Mouse (Mus musculus) forebrain, embryonic 14.5 days (tissue): ENCODE results near the gene Prr5l. TPM values are rescaled to one million over a fixed set of nuclear protein-coding genes. Genes with fewer than 3 reads are reported as not detected.
A peak's percentile ranks its signal among the peaks of the same experiment; 100 is the strongest.

Experiments used
- ATAC-seq: fragments of 200-750 bp; cut with Nextera tagmentation; 2 replicates; pipeline ENCODE4 v1.8.0; 2017; ENCODE audit warnings: mild to moderate bottlenecking, moderate library complexity
- DNase-seq: peaks from one replicate; pipeline ENCODE4 v3.0.0-alpha.2; 2015; ENCODE audit warnings: low spot score
- H3K27ac ChIP-seq: fragments of 300-500 bp; sonication (generic); 2 replicates; pipeline ENCODE4 v1.5.1; 2014; ENCODE audit warnings: low read depth, mild to moderate bottlenecking, control low read depth, low read length, moderate library complexity
- H3K27me3 ChIP-seq: fragments of 300-500 bp; sonication (generic); replicated peaks from 2 replicates; pipeline ENCODE4 v1.6.1; 2014; ENCODE audit warnings: low read length, control low read depth, mixed read lengths; ENCODE audit not compliant: control insufficient read depth, insufficient read depth
- H3K36me3 ChIP-seq: fragments of 300-500 bp; sonication (generic); 2 replicates; pipeline ENCODE4 v1.6.1; 2014; ENCODE audit warnings: low read length, control low read depth; ENCODE audit not compliant: control insufficient read depth, insufficient read depth
- H3K4me1 ChIP-seq: fragments of 300-500 bp; sonication (generic); 2 replicates; pipeline ENCODE4 v1.6.1; 2014; ENCODE audit warnings: antibody characterized with exemption, low read length, control low read depth; ENCODE audit not compliant: control insufficient read depth, insufficient read depth
- H3K4me2 ChIP-seq: fragments of 300-500 bp; sonication (generic); 2 replicates; pipeline ENCODE4 v1.6.1; 2014; ENCODE audit warnings: mild to moderate bottlenecking, control low read depth, low read length
- H3K4me3 ChIP-seq: fragments of 300-500 bp; sonication (generic); 2 replicates; pipeline ENCODE4 v1.5.1; 2014; ENCODE audit warnings: low read depth, low read length, control low read depth
- H3K9ac ChIP-seq: fragments of 300-500 bp; sonication (generic); 2 replicates; pipeline ENCODE4 v1.6.1; 2014; ENCODE audit warnings: mild to moderate bottlenecking, low read length, control low read depth, moderate library complexity
- H3K9me3 ChIP-seq: fragments of 300-500 bp; sonication (generic); replicated peaks from 2 replicates; pipeline ENCODE4 v1.6.1; 2016; ENCODE audit warnings: low read length, control low read depth, mixed read lengths; ENCODE audit not compliant: control insufficient read depth
- WGBS: fragments of 180-500 bp; shearing (Covaris S2); extraction: QIAGEN DNeasy Blood & Tissue Kit; methylation state at CpG from one replicate; pipeline ENCODE4 v1.1.7; 2014; 5-methylcytosine and 5-hydroxymethylcytosine counted together
- polyA plus RNA-seq: library from polyadenylated mRNA; unstranded; fragments of >200 nt; fragmentation: Nextera tagmentation; extraction: Ambion mirVana; gene quantifications from 2 replicates; pipeline ENCODE4 v1.2.1, GENCODE M21; 2014

Gene Prr5l
- 5.1 and 5.4 TPM in 2 replicates for polyA plus RNA-seq

- 45% methylated on average over 3 of the region's 3 CpGs for WGBS
- H3K4me2 ChIP-seq: no peak within 1 kb of the TSS
- DNase-seq: no peak
- H3K27me3 ChIP-seq: no peaks in the 10 kb centered on the region
- no peak within 1 kb of the TSS for H3K4me3 ChIP-seq
- peaks cover 6% of the 10 kb centered on the region for H3K4me1 ChIP-seq
- no peaks in the 10 kb centered on the region for H3K9me3 ChIP-seq
- H3K36me3 ChIP-seq: no peaks in the 10 kb centered on the region
- H3K9ac ChIP-seq: no peak within 1 kb of the TSS; the same call in 1 of the 2 replicates
- ATAC-seq: no peak
- H3K27ac ChIP-seq: no peak within 1 kb of the TSS
These were observed at the start of gene Prr5l for GRCm38 (mm10) chr2:101882998-101883397. Prr5l (minus strand) TSS chr2:101883027.

- Histone ChIP-seq H3K4me2 (no peak overlapping the region), H3K27ac (peak overlapping the region; percentile 1; the same call in 1 of the 2 replicates), H3K36me3 (no peaks in the 10 kb centered on the region), H3K4me3 (no peak overlapping the region), H3K27me3 (no peaks in the 10 kb centered on the region), H3K9me3 (0 out of 2 replicates have a peak, but pooled peaks cover 2% of the 10 kb centered on the region), H3K4me1 (no peaks in the 10 kb centered on the region; the same call in 1 of the 2 replicates), H3K9ac (no peak overlapping the region)
- DNase-seq (peak; percentile 45), ATAC-seq (no peak)
- WGBS: 65% methylated on average over 14 of the region's 14 CpGs
These were observed 49.5 kb upstream of the Prr5l start for GRCm38 (mm10) chr2:101932169-101932936.

GRCm38 (mm10) chr2:101925591-101926188 is 42.9 kb upstream of the Prr5l start:
- Histone ChIP-seq H3K4me3 (no peak overlapping the region), H3K4me1 (peaks cover 7% of the 10 kb centered on the region), H3K9me3 (0 out of 2 replicates have a peak, but pooled peaks cover 2% of the 10 kb centered on the region), H3K9ac (0 out of 2 replicates have a peak overlapping the region, but pooled peaks have one; percentile 7), H3K4me2 (no peak overlapping the region), H3K27ac (no peak overlapping the region), H3K27me3 (no peaks in the 10 kb centered on the region), H3K36me3 (no peaks in the 10 kb centered on the region)
- WGBS: 19% methylated on average over 12 of the region's 12 CpGs
- ATAC-seq: peak; percentile 54; the same call in 1 of the 2 replicates
- DNase-seq: peak; percentile 64

- WGBS: 58% methylated on average over 3 of the region's 3 CpGs
- 0 out of 2 replicates have a peak, but pooled peaks have one; percentile 21 for ATAC-seq
- 0 out of 2 replicates have a peak, but pooled peaks cover 2% of the 10 kb centered on the region for H3K9me3 ChIP-seq
These were observed 42.4 kb upstream of the Prr5l start for GRCm38 (mm10) chr2:101925183-101925582.

GRCm38 (mm10) chr2:101923181-101923580 is 40.4 kb upstream of the Prr5l start:
- H3K9me3 ChIP-seq: 0 out of 2 replicates have a peak, but pooled peaks cover 2% of the 10 kb centered on the region
- WGBS: 84% methylated on average over 4 of the region's 4 CpGs
- no peak overlapping the region for H3K4me3 ChIP-seq
- H3K4me1 ChIP-seq: peaks cover 13% of the 10 kb centered on the region
- no peak overlapping the region for H3K27ac ChIP-seq
- DNase-seq: no peak
- no peaks in the 10 kb centered on the region for H3K27me3 ChIP-seq
- H3K36me3 ChIP-seq: no peaks in the 10 kb centered on the region
- no peak overlapping the region for H3K4me2 ChIP-seq
- no peak for ATAC-seq
- no peak overlapping the region for H3K9ac ChIP-seq

More at GRCm38 (mm10) chr2:101925183-101925582, 42.4 kb upstream of the Prr5l start:
- Histone ChIP-seq H3K27ac (no peak overlapping the region), H3K4me3 (no peak overlapping the region), H3K36me3 (no peaks in the 10 kb centered on the region), H3K4me2 (no peak overlapping the region), H3K9ac (no peak overlapping the region), H3K27me3 (no peaks in the 10 kb centered on the region), H3K4me1 (peaks cover 8% of the 10 kb centered on the region)
- no peak for DNase-seq

- Histone ChIP-seq H3K9me3 (no peaks in the 10 kb centered on the region), H3K36me3 (no peaks in the 10 kb centered on the region), H3K27ac (no peak overlapping the region), H3K9ac (no peak overlapping the region), H3K4me1 (peaks cover 13% of the 10 kb centered on the region), H3K27me3 (no peaks in the 10 kb centered on the region), H3K4me2 (no peak overlapping the region), H3K4me3 (no peak overlapping the region)
- ATAC-seq (no peak), DNase-seq (no peak)
- 97% methylated on average over 4 of the region's 4 CpGs for WGBS
These were observed 39.5 kb upstream of the Prr5l start for GRCm38 (mm10) chr2:101922302-101922701.

GRCm38 (mm10) chr2:101920136-101920554 is 37.3 kb upstream of the Prr5l start:
- H3K4me2 ChIP-seq: no peak overlapping the region
- WGBS: 32% methylated on average over 2 of the region's 2 CpGs
- H3K9me3 ChIP-seq: no peaks in the 10 kb centered on the region
- no peaks in the 10 kb centered on the region for H3K27me3 ChIP-seq
- peak overlapping the region; percentile 16; the same call in 1 of the 2 replicates for H3K27ac ChIP-seq
- H3K4me3 ChIP-seq: no peak overlapping the region
- ATAC-seq: peak; percentile 62; the same call in 1 of the 2 replicates
- 0 out of 2 replicates have a peak, but pooled peaks cover 6% of the 10 kb centered on the region for H3K4me1 ChIP-seq
- peak; percentile 28 for DNase-seq
- H3K9ac ChIP-seq: no peak overlapping the region
- no peaks in the 10 kb centered on the region for H3K36me3 ChIP-seq

- 0 out of 2 replicates have a peak, but pooled peaks cover 6% of the 10 kb centered on the region for H3K4me1 ChIP-seq
- H3K9ac ChIP-seq: no peak overlapping the region
- H3K36me3 ChIP-seq: no peaks in the 10 kb centered on the region
- H3K4me2 ChIP-seq: no peak overlapping the region
- H3K9me3 ChIP-seq: no peaks in the 10 kb centered on the region
- DNase-seq: no peak
- 92% methylated on average over 7 of the region's 7 CpGs for whole genome bisulfite sequencing
- no peak overlapping the region for H3K4me3 ChIP-seq
- ATAC-seq: no peak
- no peak overlapping the region; the same call in 1 of the 2 replicates for H3K27ac ChIP-seq
- no peaks in the 10 kb centered on the region for H3K27me3 ChIP-seq
These were observed 35.7 kb upstream of the Prr5l start for GRCm38 (mm10) chr2:101918518-101918917.
